Mouse (Mus musculus): ENCODE data around the gene Gm9611.
"Not testable (repeated sequence)": the region's sequence is repeated elsewhere in the genome, so short reads cannot be mapped to it uniquely, and the experiment has no call there.

Gene Gm9611

GRCm38 (mm10) chr14:42297258-42297657, at the start of gene Gm9611:
TSS of gene Gm9611 (minus strand) at chr14:42297358.
- not testable (repeated sequence) for DNase-seq

- not testable (repeated sequence) for DNase-seq
Measured at GRCm38 (mm10) chr14:42309910-42310309, 12.8 kb upstream of the Gm9611 start, which contains the start of gene Gm7995. TSS of gene Gm7995 (plus strand) at chr14:42310210.

- not testable (repeated sequence) for DNase-seq
Measured at GRCm38 (mm10) chr14:42259948-42260347, 37.2 kb downstream of the Gm9611 start, which contains the start of gene Gm17026. TSS of gene Gm17026 (minus strand) at chr14:42260048.

All from lung, postnatal 14 days (tissue).